Mouse (Mus musculus) bone marrow, adult 2 months (tissue): ENCODE measurements around the gene Ercc4.

ENCODE experiments used
- CTCF ChIP-seq: fragments of 200-500 bp; IDR thresholded peaks from 2 replicates; pipeline ENCODE4 v1.5.1; 2011; ENCODE audit warnings: low read length, control low read depth; ENCODE audit not compliant: control insufficient read depth, insufficient read depth
- POLR2A ChIP-seq: fragments of 200-500 bp; IDR thresholded peaks from 2 replicates; pipeline ENCODE4 v1.6.1; 2011; ENCODE audit warnings: low read depth, mild to moderate bottlenecking, control low read depth, low read length, borderline replicate concordance; ENCODE audit not compliant: control insufficient read depth

DNA sequence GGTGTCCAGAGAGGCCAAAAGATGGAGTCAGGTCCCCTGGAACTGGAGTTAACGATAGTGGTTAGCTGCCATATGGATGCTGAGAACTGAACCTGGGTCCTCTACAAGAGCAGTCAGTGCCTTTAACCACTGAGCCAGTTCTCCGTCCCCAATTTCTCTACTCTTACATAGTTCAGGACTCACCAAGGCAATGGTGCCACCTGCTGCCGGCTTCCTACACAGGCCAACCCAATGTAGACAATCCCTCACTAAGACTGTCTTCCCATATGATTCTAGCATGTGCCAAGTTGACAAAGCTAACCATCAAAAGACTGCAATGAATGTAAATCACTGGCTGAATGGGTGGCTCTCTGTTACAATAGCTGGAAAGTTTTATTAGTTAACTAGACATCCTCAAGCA, 74.9 kb downstream of the Ercc4 start:
- TF ChIP-seq CTCF (no peak), POLR2A (no peak)
